Mouse (Mus musculus): Measurements from ENCODE around the gene Tmem86b. TPM values are rescaled to one million over a fixed set of nuclear protein-coding genes. Genes with fewer than 3 reads are reported as not detected.

The Tmem86b gene
- total and polyA plus RNA-seq, 3 experiments = 4.8 to 40.0 (median 9.3) TPM

GRCm38 (mm10) chr7:4646806-4647205, 15.6 kb upstream of the Tmem86b start:
- Histone ChIP-seq H3K4me1 (ENCODE audit: insufficient read depth, low read depth, low read length) (peaks cover 60% of the 10 kb centered on the region), H3K36me3 (replicated peaks) (peaks cover 81% of the 10 kb centered on the region), H3K4me3 (ENCODE audit: low read depth, low read length) (peak overlapping the region; percentile 27; the same call in 1 of the 2 replicates), H3K27me3 (ENCODE audit: insufficient read depth, low read length) (no peaks in the 10 kb centered on the region), H3K9me3 (replicated peaks) (no peaks in the 10 kb centered on the region)
- DNase-seq (ENCODE audit: low spot score) (no peak), ATAC-seq (ENCODE audit: extremely low read depth, insufficient number of reproducible peaks, low FRiP score, poor library complexity, severe bottlenecking) (no peak)
- no peak for TF ChIP-seq TAL1 (conservative IDR thresholded peaks at IDR 0.05; ENCODE audit: low read depth, low read length)
- TF ChIP-seq POLR2AphosphoS5 (IDR thresholded peaks at IDR 0.05; ENCODE audit: insufficient replicate concordance, low read depth, low read length) = no peak
- no peak for TF ChIP-seq GATA2 (IDR thresholded peaks at IDR 0.05; ENCODE audit: borderline replicate concordance, low read depth, low read length)
- TF ChIP-seq GATA1 (IDR thresholded peaks at IDR 0.05; ENCODE audit: borderline replicate concordance, low read length) = no peak
- TF ChIP-seq CTCF (IDR thresholded peaks at IDR 0.05; ENCODE audit: low read depth, low read length) = no peak

GRCm38 (mm10) chr7:4643225-4643624, 12.0 kb upstream of the Tmem86b start:
- peaks cover 59% of the 10 kb centered on the region for H3K4me1 ChIP-seq (ENCODE audit: insufficient read depth, low read depth, low read length)
- no peak for TF ChIP-seq GATA2 (IDR thresholded peaks at IDR 0.05; ENCODE audit: borderline replicate concordance, low read depth, low read length)
- TF ChIP-seq TAL1 (conservative IDR thresholded peaks at IDR 0.05; ENCODE audit: low read depth, low read length) = no peak
- TF ChIP-seq GATA1 (IDR thresholded peaks at IDR 0.05; ENCODE audit: borderline replicate concordance, low read length) = no peak
- TF ChIP-seq POLR2AphosphoS5 (IDR thresholded peaks at IDR 0.05; ENCODE audit: insufficient replicate concordance, low read depth, low read length) = no peak
- no peak for TF ChIP-seq CTCF (IDR thresholded peaks at IDR 0.05; ENCODE audit: low read depth, low read length)
- H3K27me3 ChIP-seq (ENCODE audit: insufficient read depth, low read length) = no peaks in the 10 kb centered on the region
- no peak overlapping the region for H3K4me3 ChIP-seq (ENCODE audit: low read depth, low read length)
- peaks cover 96% of the 10 kb centered on the region for H3K36me3 ChIP-seq (replicated peaks)
- H3K9me3 ChIP-seq (replicated peaks) = no peaks in the 10 kb centered on the region
- ATAC-seq (ENCODE audit: extremely low read depth, insufficient number of reproducible peaks, low FRiP score, poor library complexity, severe bottlenecking) = no peak
- DNase-seq (ENCODE audit: low spot score) = no peak

DNA sequence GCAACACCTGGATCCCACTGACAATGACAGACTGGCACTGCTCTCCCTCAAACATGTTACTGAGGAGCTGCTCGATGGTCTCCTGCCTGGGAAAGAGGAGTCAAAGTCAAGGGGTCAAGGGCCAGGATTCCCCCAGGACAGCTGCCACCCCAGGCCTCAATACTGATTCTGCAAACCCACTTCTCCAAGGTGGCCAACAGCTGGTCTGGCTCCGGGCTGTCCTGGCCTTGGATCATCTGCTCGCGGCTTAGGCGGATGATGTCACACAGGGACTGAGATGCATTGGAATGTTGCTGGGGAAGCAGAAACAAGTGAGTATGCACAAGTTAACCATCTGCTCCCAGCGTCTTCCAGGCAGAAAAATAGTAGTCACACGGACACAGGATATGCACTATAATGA, 10.7 kb upstream of the Tmem86b start:
- DNase-seq (ENCODE audit: low spot score) (no peak), ATAC-seq (ENCODE audit: extremely low read depth, insufficient number of reproducible peaks, low FRiP score, poor library complexity, severe bottlenecking) (no peak)
- Histone ChIP-seq H3K27me3 (ENCODE audit: insufficient read depth, low read length) (no peaks in the 10 kb centered on the region), H3K4me1 (ENCODE audit: insufficient read depth, low read depth, low read length) (peaks cover 54% of the 10 kb centered on the region), H3K4me3 (ENCODE audit: low read depth, low read length) (no peak overlapping the region), H3K9me3 (replicated peaks) (no peaks in the 10 kb centered on the region), H3K36me3 (replicated peaks) (peaks cover 95% of the 10 kb centered on the region)
- TF ChIP-seq CTCF (IDR thresholded peaks at IDR 0.05; ENCODE audit: low read depth, low read length) (no peak), TAL1 (conservative IDR thresholded peaks at IDR 0.05; ENCODE audit: low read depth, low read length) (no peak), GATA1 (IDR thresholded peaks at IDR 0.05; ENCODE audit: borderline replicate concordance, low read length) (no peak), POLR2AphosphoS5 (IDR thresholded peaks at IDR 0.05; ENCODE audit: insufficient replicate concordance, low read depth, low read length) (no peak), GATA2 (IDR thresholded peaks at IDR 0.05; ENCODE audit: borderline replicate concordance, low read depth, low read length) (no peak)

GRCm38 (mm10) chr7:4641155-4641554, 9.9 kb upstream of the Tmem86b start:
- peaks cover 93% of the 10 kb centered on the region for H3K36me3 ChIP-seq (replicated peaks)
- H3K4me1 ChIP-seq (ENCODE audit: insufficient read depth, low read depth, low read length) = peaks cover 51% of the 10 kb centered on the region
- ATAC-seq (ENCODE audit: extremely low read depth, insufficient number of reproducible peaks, low FRiP score, poor library complexity, severe bottlenecking) = no peak
- TF ChIP-seq GATA1 (IDR thresholded peaks at IDR 0.05; ENCODE audit: borderline replicate concordance, low read length) (no peak), TAL1 (conservative IDR thresholded peaks at IDR 0.05; ENCODE audit: low read depth, low read length) (no peak), GATA2 (IDR thresholded peaks at IDR 0.05; ENCODE audit: borderline replicate concordance, low read depth, low read length) (no peak)
- no peak for DNase-seq (ENCODE audit: low spot score)
- no peak overlapping the region for H3K4me3 ChIP-seq (ENCODE audit: low read depth, low read length)
- no peaks in the 10 kb centered on the region for H3K9me3 ChIP-seq (replicated peaks)
- H3K27me3 ChIP-seq (ENCODE audit: insufficient read depth, low read length) = no peaks in the 10 kb centered on the region

GRCm38 (mm10) chr7:4636179-4636578, 5.0 kb upstream of the Tmem86b start:
- Histone ChIP-seq H3K4me1 (ENCODE audit: insufficient read depth, low read depth, low read length) (peaks cover 65% of the 10 kb centered on the region), H3K9me3 (replicated peaks) (no peaks in the 10 kb centered on the region), H3K27me3 (ENCODE audit: insufficient read depth, low read length) (no peaks in the 10 kb centered on the region), H3K36me3 (replicated peaks) (peaks cover 89% of the 10 kb centered on the region), H3K4me3 (ENCODE audit: low read depth, low read length) (no peak overlapping the region)
- ATAC-seq (ENCODE audit: extremely low read depth, insufficient number of reproducible peaks, low FRiP score, poor library complexity, severe bottlenecking) = no peak
- TF ChIP-seq POLR2AphosphoS5 (IDR thresholded peaks at IDR 0.05; ENCODE audit: insufficient replicate concordance, low read depth, low read length) (no peak), CTCF (IDR thresholded peaks at IDR 0.05; ENCODE audit: low read depth, low read length) (no peak), TAL1 (conservative IDR thresholded peaks at IDR 0.05; ENCODE audit: low read depth, low read length) (no peak), GATA2 (IDR thresholded peaks at IDR 0.05; ENCODE audit: borderline replicate concordance, low read depth, low read length) (no peak), GATA1 (IDR thresholded peaks at IDR 0.05; ENCODE audit: borderline replicate concordance, low read length) (no peak)
- DNase-seq (ENCODE audit: low spot score) = no peak

- peaks cover 84% of the 10 kb centered on the region for H3K36me3 ChIP-seq (replicated peaks)
- ATAC-seq (ENCODE audit: extremely low read depth, insufficient number of reproducible peaks, low FRiP score, poor library complexity, severe bottlenecking) (peak; percentile 95), DNase-seq (ENCODE audit: low spot score) (peak; percentile 91)
- peak overlapping the region; percentile 61; the same call in 1 of the 2 replicates for H3K4me3 ChIP-seq (ENCODE audit: low read depth, low read length)
- no peaks in the 10 kb centered on the region for H3K27me3 ChIP-seq (ENCODE audit: insufficient read depth, low read length)
- H3K9me3 ChIP-seq (replicated peaks) = no peaks in the 10 kb centered on the region
- TF ChIP-seq GATA2 (IDR thresholded peaks at IDR 0.05; ENCODE audit: borderline replicate concordance, low read depth, low read length) (peak; percentile 71; the same call in 1 of the 2 replicates), GATA1 (IDR thresholded peaks at IDR 0.05; ENCODE audit: borderline replicate concordance, low read length) (no peak), POLR2AphosphoS5 (IDR thresholded peaks at IDR 0.05; ENCODE audit: insufficient replicate concordance, low read depth, low read length) (no peak), CTCF (IDR thresholded peaks at IDR 0.05; ENCODE audit: low read depth, low read length) (no peak), TAL1 (conservative IDR thresholded peaks at IDR 0.05; ENCODE audit: low read depth, low read length) (peak; percentile 98)
- peaks cover 91% of the 10 kb centered on the region for H3K4me1 ChIP-seq (ENCODE audit: insufficient read depth, low read depth, low read length)
These were observed 1.0 kb downstream of the Tmem86b start for GRCm38 (mm10) chr7:4630198-4630597.
